Mouse (Mus musculus): ENCODE measurements around the gene Slc22a19. TPM values are rescaled to one million over a fixed set of nuclear protein-coding genes. Genes with fewer than 3 reads are reported as not detected.
"Not testable (repeated sequence)": the region's sequence is repeated elsewhere in the genome, so short reads cannot be mapped to it uniquely, and the experiment has no call there.

The Slc22a19 gene
- total RNA-seq (2021) = not detected

DNA sequence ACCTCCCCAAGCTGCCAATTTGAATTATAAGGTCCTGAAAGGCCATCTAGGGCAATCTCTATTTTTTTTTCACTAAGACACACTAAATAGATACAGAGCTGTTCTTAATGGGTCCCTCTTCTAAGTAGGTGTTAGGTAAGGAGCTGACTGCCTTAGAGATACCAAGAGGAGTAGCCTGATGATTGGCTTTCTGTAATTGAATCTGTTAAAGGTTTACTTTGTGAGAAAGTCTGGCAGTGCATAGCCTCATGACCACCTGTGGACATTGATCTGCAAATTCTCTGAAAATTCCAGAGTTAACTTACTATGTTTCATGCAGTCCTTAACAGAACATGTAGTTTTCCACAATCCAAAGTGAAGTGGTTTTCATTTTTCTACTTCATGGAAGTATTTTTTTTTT, at the start of gene Slc22a19:
Gene Slc22a19, minus strand, starts transcription at position 163 of the 400 bp plus-strand sequence.
- intact Hi-C loops (cut with DNase I) = no loop called here
- DNase-seq = no peak

DNA sequence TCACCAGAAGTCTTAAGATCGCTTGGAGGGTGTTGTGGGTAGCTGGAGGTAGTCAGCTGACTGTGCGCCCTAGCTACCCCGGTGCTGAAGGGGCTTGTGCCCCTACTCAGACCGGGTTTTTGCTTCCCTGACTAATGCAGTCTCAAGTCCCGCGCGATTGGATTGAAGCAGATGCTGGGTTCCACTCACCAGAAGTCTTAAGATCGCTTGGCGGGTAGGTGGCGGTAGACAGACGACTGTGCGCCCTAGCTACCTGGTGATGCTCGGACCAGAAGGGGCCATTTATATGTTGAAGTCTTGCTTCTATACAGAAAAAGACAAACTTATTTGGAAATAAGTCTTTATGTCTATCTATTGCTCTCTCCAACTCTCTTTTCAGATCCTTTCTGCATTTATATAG, 42.3 kb upstream of the Slc22a19 start:
- intact Hi-C loops (cut with DNase I); DNase-seq: not testable (repeated sequence)

DNA sequence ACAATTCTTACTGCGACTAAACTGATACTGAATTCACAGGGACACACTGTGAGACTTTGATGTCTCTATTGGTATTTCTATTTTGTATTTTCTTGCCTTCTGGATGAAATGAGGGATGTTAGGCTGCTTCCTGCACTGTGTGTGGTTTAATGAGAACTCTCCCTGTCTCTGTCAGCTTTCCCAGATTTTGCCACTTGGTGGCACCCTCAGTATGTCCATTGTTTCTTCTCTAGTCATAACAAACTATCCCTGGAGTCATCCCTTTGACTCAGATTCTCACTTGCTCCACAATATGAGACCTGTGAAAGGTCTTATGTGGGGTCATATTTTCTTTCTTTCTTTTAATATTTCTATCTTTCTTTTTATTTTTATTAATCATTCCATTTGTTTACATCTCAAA, 18.4 kb upstream of the Slc22a19 start:
- intact Hi-C loops (cut with DNase I) = loop anchor here (10.0 kb wide), 1 partner anchor 955 kb away; no protein-coding TSS in a partner anchor
- DNase-seq = peak in 1 of 2 experiments; percentile 10

DNA sequence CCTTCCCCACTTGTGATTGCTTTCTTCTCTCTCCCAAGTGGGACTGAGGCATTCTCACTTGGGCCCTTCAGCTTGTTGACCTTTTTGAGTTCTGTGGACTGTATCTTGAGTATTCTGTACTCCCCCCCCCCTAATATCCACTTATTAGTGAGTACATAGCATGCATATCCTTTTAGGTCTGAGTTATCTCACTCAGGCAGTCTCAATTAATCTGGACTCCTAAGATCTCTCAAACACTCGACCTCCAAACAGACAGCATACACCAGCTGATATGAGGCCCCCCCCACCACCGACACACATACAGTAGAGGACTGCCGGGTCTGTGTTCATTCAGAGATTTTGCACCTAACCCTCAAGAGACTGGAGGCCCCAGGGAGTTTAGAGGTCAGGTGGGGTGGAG, 18.0 kb downstream of the Slc22a19 start:
- DNase-seq; intact Hi-C loops (cut with DNase I): not testable (repeated sequence)

DNA sequence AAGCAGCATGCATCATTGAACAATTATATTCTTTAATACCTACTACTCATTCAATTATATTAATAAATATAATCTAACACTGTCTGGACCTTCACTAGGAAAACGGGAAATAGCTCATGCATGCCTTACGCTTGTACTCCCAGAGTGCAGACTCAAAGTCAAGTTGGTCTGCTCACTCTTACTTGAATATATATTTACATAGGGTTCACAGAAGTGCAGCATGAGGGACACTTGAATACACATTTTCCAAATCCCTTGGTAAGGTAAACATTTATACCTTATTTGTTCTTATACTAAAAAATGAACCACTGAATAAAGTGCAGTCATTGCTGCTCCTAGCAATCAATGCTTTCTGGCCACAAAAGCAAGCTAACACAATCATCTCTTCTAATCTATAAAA, 19.9 kb downstream of the Slc22a19 start:
- DNase-seq = no peak
- intact Hi-C loops (cut with DNase I) = no loop called here

DNA sequence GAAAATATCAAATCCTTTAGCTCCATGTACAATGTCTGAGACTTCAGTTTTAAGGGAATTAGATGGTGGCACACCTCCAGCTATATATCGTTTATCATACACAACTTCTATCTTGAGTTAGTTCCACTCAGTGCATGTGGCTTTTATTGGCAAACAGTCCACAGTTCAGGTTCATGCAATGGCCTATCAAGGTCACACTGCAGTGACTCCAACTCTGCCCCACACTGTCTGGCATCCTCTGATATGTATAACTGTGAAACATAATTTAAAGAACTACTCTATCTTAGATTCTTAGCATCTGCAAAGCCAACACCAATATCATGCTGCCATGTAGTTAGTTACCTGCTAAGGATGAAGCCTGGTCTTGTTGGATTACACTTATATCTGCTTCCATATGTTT, 23.1 kb downstream of the Slc22a19 start:
- DNase-seq = no peak
- intact Hi-C loops (cut with DNase I) = no loop called here

DNA sequence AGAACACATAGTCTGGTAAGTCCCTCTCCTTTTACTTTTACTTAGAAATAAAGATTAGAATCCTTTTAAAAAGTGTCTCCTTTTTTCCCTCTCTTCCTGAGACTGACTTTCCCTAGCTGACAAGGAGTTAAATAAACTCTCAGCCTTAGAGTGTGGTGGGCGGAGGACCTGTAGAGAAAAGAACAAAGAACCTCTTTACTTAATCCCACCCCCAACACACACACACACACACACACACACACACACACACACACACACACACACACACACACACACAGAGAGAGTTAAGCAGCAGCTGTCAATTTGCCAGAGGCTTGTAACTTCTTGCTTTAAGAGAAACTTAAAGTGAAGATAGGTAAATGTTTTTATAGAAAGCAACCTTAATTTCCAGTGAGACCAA, 39.1 kb downstream of the Slc22a19 start:
- intact Hi-C loops (cut with DNase I) = no loop called here
- no peak for DNase-seq

DNA sequence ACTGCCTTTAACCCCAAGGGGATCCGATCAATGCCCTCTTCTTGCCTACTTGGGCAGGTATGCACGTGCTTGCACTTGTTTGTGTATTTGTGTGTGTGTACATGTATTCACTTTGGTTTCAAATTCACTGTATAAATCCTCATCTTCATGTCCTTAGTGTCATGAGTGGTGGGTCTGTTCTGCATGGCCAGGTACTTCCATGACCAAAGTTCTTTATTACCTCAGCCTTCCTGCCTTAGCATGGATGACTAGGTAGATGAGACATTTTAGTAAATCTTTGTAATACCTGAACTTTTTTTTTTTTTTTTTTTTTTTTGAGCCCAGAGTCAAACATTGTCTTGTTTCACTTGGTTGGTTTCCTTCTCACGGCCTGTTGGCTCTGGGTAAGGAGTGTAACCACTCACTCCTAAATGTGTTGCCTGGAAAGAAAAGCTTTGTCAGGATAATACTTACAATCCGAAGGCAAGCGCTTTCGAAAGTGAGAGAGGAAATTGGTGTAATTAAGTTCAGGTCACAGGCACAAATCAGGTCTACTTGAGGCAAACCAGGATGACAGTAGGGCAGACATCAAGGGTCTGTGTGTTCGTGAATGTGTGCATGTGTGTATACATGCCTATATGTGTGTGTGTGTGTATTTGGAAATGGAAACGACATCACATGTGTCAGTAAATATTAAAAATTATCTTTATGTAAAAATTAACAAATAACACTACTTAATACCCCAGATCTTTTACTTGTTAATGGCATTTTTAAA, 62.0 kb downstream of the Slc22a19 start:
- intact Hi-C loops (cut with DNase I) = no loop called here
- no peak for DNase-seq

DNA sequence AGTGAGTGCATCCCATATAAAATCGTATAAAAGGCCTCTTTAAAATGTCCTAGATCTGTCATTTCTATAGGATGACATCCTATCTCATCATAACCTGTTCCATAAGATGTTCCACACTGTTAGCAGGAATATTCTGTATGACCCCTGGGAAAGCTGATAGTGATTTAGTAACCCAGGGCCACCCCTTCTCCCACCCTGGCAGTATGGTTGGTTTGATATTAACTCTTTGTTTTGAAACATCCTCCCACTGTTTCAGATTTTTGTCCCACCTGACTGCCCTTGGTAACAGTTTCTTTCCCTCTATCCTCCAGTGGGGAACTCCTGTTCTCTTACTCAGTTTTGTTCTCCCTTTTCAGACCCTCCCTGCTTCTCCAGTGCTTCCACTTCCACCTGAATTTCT, 77.3 kb downstream of the Slc22a19 start:
- intact Hi-C loops (cut with DNase I) = no loop called here
- no peak for DNase-seq

DNA sequence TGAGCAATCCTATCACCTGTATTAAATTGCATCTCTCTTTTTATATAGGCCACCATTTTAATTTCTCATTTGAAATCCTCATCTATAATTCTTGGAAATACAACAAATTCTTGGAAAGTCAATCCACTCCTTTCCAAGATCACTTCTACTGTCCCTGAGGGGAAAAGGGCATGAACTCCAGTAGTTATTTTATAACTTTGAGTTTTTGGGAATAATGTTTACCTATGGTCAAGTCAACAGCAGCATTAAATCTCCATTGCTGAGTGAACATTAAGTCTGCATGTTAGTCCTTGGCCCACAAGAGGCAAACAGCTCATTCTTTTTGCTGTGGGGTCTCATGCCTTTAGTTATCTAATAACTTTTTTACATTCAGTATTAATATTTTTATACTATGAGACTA, 78.1 kb downstream of the Slc22a19 start:
- DNase-seq = no peak
- intact Hi-C loops (cut with DNase I) = no loop called here

Other genes starting within 250 kb of the Slc22a19 start
- 100 to 1,000 TPM in 1 of 2 experiments, 10 to 100 TPM in 1; 99.1 to 107 TPM for gene Rtn3, start 228.0 kb downstream of the Slc22a19 start, total RNA-seq (2021)
- 10 to 100 TPM; 33.4 to 34.8 TPM for gene Atl3, start 217.3 kb downstream of the Slc22a19 start, total RNA-seq (2021)
- gene Pla2g16, start 153.9 kb downstream of the Slc22a19 start, total RNA-seq (2021) = 10 to 100 TPM; 74.7 to 78.4 TPM
- 1 to 10 TPM in 1 of 2 experiments, under 1 TPM in 1; 0.79 to 1.9 TPM for gene Lgals12, start 104.1 kb downstream of the Slc22a19 start, total RNA-seq (2021)
- not detected for gene Hrasls5, start 98.8 kb downstream of the Slc22a19 start, total RNA-seq (2021)
- gene Slc22a26, start 91.4 kb upstream of the Slc22a19 start, total RNA-seq (2021) = not detected